Mouse (Mus musculus) neutrophil, adult 59 days (primary cell): ENCODE measurements around the gene Vmn1r53. TPM values are rescaled to one million over a fixed set of nuclear protein-coding genes. Genes with fewer than 3 reads are reported as not detected.

ENCODE experiments used
- total RNA-seq, 2 experiments: library from RNA; stranded (reverse); gene quantifications; 1 replicate in 1 of 2; 2 replicates in 1 of 2; pipeline ENCODE4 v1.2.4; 2023

The Vmn1r53 gene
- total RNA-seq, result not detected

GRCm38 (mm10) chr6:90224338-90224737 is at the start of gene Vmn1r53:
TSS of gene Vmn1r53 (minus strand) at chr6:90224438.

GRCm38 (mm10) chr6:90246000-90246399 is 21.8 kb upstream of the Vmn1r53 start, which contains the start of gene Vmn1r54:
TSS of gene Vmn1r54 (plus strand) at chr6:90246300.

GRCm38 (mm10) chr6:90202493-90202892 is 21.7 kb downstream of the Vmn1r53 start, which contains the start of gene V1ra8:
TSS of gene V1ra8 (plus strand) at chr6:90202793.

GRCm38 (mm10) chr6:90174508-90174907 is 49.7 kb downstream of the Vmn1r53 start, which contains the start of gene Vmn1r52:
TSS of gene Vmn1r52 (plus strand) at chr6:90174808.

Other genes starting within 250 kb of the Vmn1r53 start
- not detected for gene Vmn1r47, start 208.3 kb downstream of the Vmn1r53 start, total RNA-seq
- gene Vmn1r48, start 187.6 kb downstream of the Vmn1r53 start, total RNA-seq, result not detected
- not detected for gene Vmn1r49, start 145.9 kb downstream of the Vmn1r53 start, total RNA-seq
- gene Vmn1r50, start 123.0 kb downstream of the Vmn1r53 start, total RNA-seq, result not detected
- not detected for gene Vmn1r51, start 101.8 kb downstream of the Vmn1r53 start, total RNA-seq
- not detected for gene Vmn1r52, start 49.6 kb downstream of the Vmn1r53 start, total RNA-seq
- gene V1ra8, start 21.6 kb downstream of the Vmn1r53 start, total RNA-seq, result not detected
- not detected for gene Vmn1r54, start 21.9 kb upstream of the Vmn1r53 start, total RNA-seq
- gene BC048671, start 76.8 kb upstream of the Vmn1r53 start, total RNA-seq, result not detected
- 10 to 100 TPM; 27.6 to 31.0 TPM for gene Chst13, start 100.7 kb upstream of the Vmn1r53 start, total RNA-seq
- not detected for gene Uroc1, start 108.8 kb upstream of the Vmn1r53 start, total RNA-seq
- 10 to 100 TPM; 43.5 to 44.8 TPM for gene Zxdc, start 145.1 kb upstream of the Vmn1r53 start, total RNA-seq
- gene Cfap100, start 204.4 kb upstream of the Vmn1r53 start, total RNA-seq, result not detected
- gene Klf15, start 238.1 kb upstream of the Vmn1r53 start, total RNA-seq, result not detected